ENCODE assay signal across 8 mouse cellular contexts in genomic region chr5:106200631-106201030, GRCm38 (mm10).
A peak's percentile ranks its signal among the peaks of the same experiment; 100 is the strongest.
DNase-seq lines count a peak whose midpoint lies in the region; ATAC-seq lines count a peak whose summit lies in the region.
"Had no signal": no experiment of that assay in that cellular context is flagged by ENCODE, and none has a peak within 500 bp of the region (broad histone marks: within the 10 kb centered on the region; RNA-seq: fewer than 3 reads in every experiment).

No protein-coding gene starts in this region.

- no peaks in the 10 kb centered on the region for H3K27me3 ChIP-seq in limb, embryonic 12.5 days
- H3K27me3 ChIP-seq in heart, embryonic 12.5 days (replicated peaks): peaks cover 8% of the 10 kb centered on the region; the same call in 1 of the 2 replicates

- DNase-seq in right cerebral cortex, adult 18-20 months: peak; percentile 46
- DNase-seq in right cerebral cortex, postnatal 4 days: no peak
- peak; percentile 32 for DNase-seq in layer of hippocampus, adult 11-12 months (ENCODE audit: low spot score)
- DNase-seq in embryo, embryonic 10.5 days (ENCODE audit: low spot score): no peak
- no peak for DNase-seq in thymus, postnatal 25 days

- no peak overlapping the region for H3K9ac ChIP-seq in limb, embryonic 12.5 days (replicated peaks)
- H3K9ac ChIP-seq in heart, embryonic 12.5 days: no peak overlapping the region

- H3K4me3 ChIP-seq in limb, embryonic 12.5 days (replicated peaks): 0 out of 2 replicates have a peak overlapping the region, but pooled peaks have one; percentile 2
- no peak overlapping the region for H3K4me3 ChIP-seq in heart, embryonic 12.5 days

- H3K4me2 ChIP-seq in limb, embryonic 12.5 days: peak overlapping the region; percentile 44
- no peak overlapping the region for H3K4me2 ChIP-seq in heart, embryonic 12.5 days
- H3K4me2 ChIP-seq: heart, embryonic 11.5 days had no signal

- no peak for ATAC-seq in limb, embryonic 12.5 days (ENCODE audit: insufficient number of reproducible peaks, insufficient read depth, low FRiP score, low TSS enrichment, low read depth)
- ATAC-seq in heart, embryonic 12.5 days (ENCODE audit: insufficient number of reproducible peaks, low FRiP score): no peak

- H3K27ac ChIP-seq in limb, embryonic 12.5 days: no peak overlapping the region
- H3K27ac ChIP-seq in heart, embryonic 12.5 days (ENCODE audit: poor library complexity, severe bottlenecking): no peak overlapping the region

- peaks cover 22% of the 10 kb centered on the region for H3K4me1 ChIP-seq in limb, embryonic 12.5 days (replicated peaks)
- no peaks in the 10 kb centered on the region for H3K4me1 ChIP-seq in heart, embryonic 12.5 days (replicated peaks)

- no peaks in the 10 kb centered on the region for H3K9me3 ChIP-seq in limb, embryonic 12.5 days
- H3K9me3 ChIP-seq in heart, embryonic 12.5 days (replicated peaks): no peaks in the 10 kb centered on the region

- WGBS in limb, embryonic 12.5 days: 45% methylated on average over 16 of the region's 16 CpGs
- WGBS in heart, embryonic 12.5 days: 82% methylated on average over 16 of the region's 16 CpGs

- H3K36me3 ChIP-seq in limb, embryonic 12.5 days: no peaks in the 10 kb centered on the region
- no peaks in the 10 kb centered on the region for H3K36me3 ChIP-seq in heart, embryonic 12.5 days

Comparison
In these comparisons a context has a peak if more than half of its experiments do, and no peak if none do; other contexts are left out.
1. DNase-seq: peak in right cerebral cortex, adult 18-20 months (single experiment) and layer of hippocampus, adult 11-12 months (single experiment); none in right cerebral cortex, postnatal 4 days (single experiment), embryo, embryonic 10.5 days (single experiment) and thymus, postnatal 25 days (single experiment).